ENCODE assay signal across 29 mouse cellular contexts in genomic region chr2:166944346-166944745, GRCm38 (mm10).
"Had no signal": no experiment of that assay in that cellular context is flagged by ENCODE, and none has a peak within 500 bp of the region (broad histone marks: within the 10 kb centered on the region; RNA-seq: fewer than 3 reads in every experiment).

No protein-coding gene starts in this region.

- DNase-seq: heart, postnatal 14 days; heart, postnatal 36 days; heart, postnatal 4 days; kidney, adult 11 months; kidney, adult 18-20 months; kidney, adult 2 months; kidney, adult 8-10 months; kidney, adult 9 months; kidney, postnatal 10 days; kidney, postnatal 14 days; kidney, postnatal 25 days; kidney, postnatal 36 days; kidney, postnatal 4 days; layer of hippocampus, adult 9-11 months; layer of hippocampus, postnatal 36 days had no signal

- H3K27ac ChIP-seq: heart, embryonic 13.5 days; heart, embryonic 15.5 days; hindbrain, embryonic 10.5 days; hindbrain, embryonic 12.5 days; hindbrain, embryonic 13.5 days; hindbrain, embryonic 14.5 days; hindbrain, embryonic 15.5 days; hindbrain, postnatal 0 days; intestine, embryonic 15.5 days; kidney, embryonic 15.5 days; kidney, postnatal 0 days; layer of hippocampus, adult 2 months; left cerebral cortex, adult 2 months had no signal

- H3K4me3 ChIP-seq: heart, embryonic 12.5 days; heart, embryonic 13.5 days; heart, embryonic 15.5 days; hindbrain, embryonic 10.5 days; hindbrain, embryonic 12.5 days; hindbrain, embryonic 13.5 days; hindbrain, embryonic 15.5 days; intestine, embryonic 15.5 days; kidney, embryonic 15.5 days; layer of hippocampus, adult 2 months; left cerebral cortex, adult 2 months had no signal
